Comparison of ENCODE assay signal across 36 mouse cellular contexts in genomic region chr1:183434918-183435317, GRCm38 (mm10). TPM values are rescaled to one million over a fixed set of nuclear protein-coding genes. Genes with fewer than 3 reads are reported as not detected.
"Had no signal": no experiment of that assay in that cellular context is flagged by ENCODE, and none has a peak within 500 bp of the region (broad histone marks: within the 10 kb centered on the region; RNA-seq: fewer than 3 reads in every experiment).

No protein-coding gene starts in this region.

- H3K27me3 ChIP-seq: limb, embryonic 12.5 days; limb, embryonic 13.5 days; limb, embryonic 15.5 days; liver, embryonic 12.5 days; liver, embryonic 13.5 days; liver, embryonic 15.5 days; lung, embryonic 15.5 days; midbrain, embryonic 12.5 days; midbrain, embryonic 13.5 days; midbrain, embryonic 15.5 days had no signal

- H3K9me3 ChIP-seq: limb, embryonic 12.5 days; limb, embryonic 15.5 days; liver, embryonic 12.5 days; liver, embryonic 13.5 days; liver, embryonic 15.5 days; lung, embryonic 15.5 days; midbrain, embryonic 10.5 days; midbrain, embryonic 13.5 days; midbrain, embryonic 15.5 days had no signal

- H3K36me3 ChIP-seq: limb, embryonic 12.5 days; limb, embryonic 13.5 days; limb, embryonic 15.5 days; liver, embryonic 12.5 days; liver, embryonic 13.5 days; liver, embryonic 15.5 days; lung, embryonic 15.5 days; midbrain, embryonic 10.5 days; midbrain, embryonic 12.5 days; midbrain, embryonic 13.5 days; midbrain, embryonic 15.5 days had no signal

- H3K4me1 ChIP-seq: liver, embryonic 12.5 days; liver, embryonic 15.5 days; midbrain, embryonic 12.5 days; midbrain, embryonic 13.5 days; midbrain, embryonic 15.5 days had no signal

- H3K9ac ChIP-seq: limb, embryonic 12.5 days; limb, embryonic 13.5 days; limb, embryonic 15.5 days; liver, embryonic 12.5 days; liver, embryonic 13.5 days; liver, embryonic 14.5 days; liver, embryonic 15.5 days; liver, postnatal 0 days; lung, embryonic 14.5 days; lung, embryonic 15.5 days; midbrain, embryonic 12.5 days; midbrain, embryonic 13.5 days; midbrain, embryonic 15.5 days had no signal

- ATAC-seq: liver, embryonic 12.5 days; liver, postnatal 0 days; lung, postnatal 0 days; midbrain, embryonic 13.5 days; midbrain, embryonic 15.5 days; midbrain, embryonic 16.5 days had no signal

- H3K4me3 ChIP-seq: left cerebral cortex, adult 2 months; limb, embryonic 12.5 days; limb, embryonic 13.5 days; limb, embryonic 15.5 days; liver, embryonic 12.5 days; liver, embryonic 13.5 days; liver, embryonic 15.5 days; lung, embryonic 15.5 days; midbrain, embryonic 10.5 days; midbrain, embryonic 12.5 days; midbrain, embryonic 13.5 days; midbrain, embryonic 15.5 days; myocyte had no signal

- H3K27ac ChIP-seq: left cerebral cortex, adult 2 months; limb, embryonic 12.5 days; limb, embryonic 13.5 days; limb, embryonic 15.5 days; liver, embryonic 12.5 days; liver, embryonic 13.5 days; liver, embryonic 14.5 days; liver, embryonic 15.5 days; lung, embryonic 15.5 days; macrophage; midbrain, embryonic 10.5 days; midbrain, embryonic 12.5 days; midbrain, embryonic 13.5 days; midbrain, embryonic 15.5 days had no signal

- H3K4me2 ChIP-seq: limb, embryonic 12.5 days; limb, embryonic 13.5 days; limb, embryonic 15.5 days; liver, embryonic 11.5 days; liver, embryonic 12.5 days; liver, embryonic 13.5 days; liver, embryonic 15.5 days; lung, embryonic 14.5 days; lung, embryonic 15.5 days; midbrain, embryonic 11.5 days; midbrain, embryonic 12.5 days; midbrain, embryonic 13.5 days; midbrain, embryonic 15.5 days had no signal

- DNase-seq: left cerebral cortex, postnatal 4 days; liver; liver, embryonic 13.5 days; liver, postnatal 0 days; lung, adult 18-20 months; lung, adult 2 months; lung, embryonic 14.5 days; lung, postnatal 10 days; lung, postnatal 14 days; lung, postnatal 36 days; lung, postnatal 4 days; midbrain, embryonic 14.5 days had no signal

RNA-seq across cellular contexts. Expression of gene Hhipl2, which starts 16.9 kb away (rescaled TPM):
- total RNA-seq: megakaryocyte progenitor cell, adult 5-6 weeks; megakaryocyte, adult 5-6 weeks; megakaryocyte-erythroid progenitor cell, adult 5-6 weeks; monocyte, adult 5-6 weeks had no signal
- polyA plus RNA-seq: liver, embryonic 13.5 days; liver, embryonic 15.5 days; liver, embryonic 16.5 days; liver, postnatal 0 days; lung, embryonic 16.5 days; macrophage had no signal
